Mouse (Mus musculus) central nervous system, embryonic 14 days (tissue): ENCODE measurements around the gene Prol1. TPM values are rescaled to one million over a fixed set of nuclear protein-coding genes. Genes with fewer than 3 reads are reported as not detected.

ENCODE experiments used
- polyA plus RNA-seq: library from polyadenylated mRNA; depleted of rRNA; stranded (reverse); fragments of >200 nt; gene quantifications from 2 replicates; pipeline ENCODE4 v1.2.3, GENCODE M21; 2012; rRNA removed

The Prol1 gene
- not detected in 2 replicates for polyA plus RNA-seq

DNA sequence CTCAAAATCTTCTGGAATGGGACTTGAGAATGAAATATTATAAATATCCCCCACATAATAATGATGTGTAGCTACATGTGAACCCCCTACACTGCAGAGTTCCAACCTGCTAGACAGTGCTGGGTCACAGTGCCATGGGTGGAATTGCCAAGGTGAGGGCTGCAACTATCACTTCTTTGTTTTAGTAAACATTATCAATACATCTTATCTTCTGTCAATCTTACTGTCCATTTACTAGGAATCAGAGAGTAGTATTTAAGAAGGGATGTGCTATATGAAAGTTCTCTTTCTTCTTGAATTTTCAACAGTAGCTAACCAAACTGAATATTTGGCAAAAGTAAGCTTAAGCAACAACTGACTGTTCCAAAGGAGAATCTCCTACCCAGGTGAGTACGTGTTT lies at the start of gene Prol1:
Gene Prol1 (plus strand): TSS at position 301 of the 400 bp plus-strand sequence.

DNA sequence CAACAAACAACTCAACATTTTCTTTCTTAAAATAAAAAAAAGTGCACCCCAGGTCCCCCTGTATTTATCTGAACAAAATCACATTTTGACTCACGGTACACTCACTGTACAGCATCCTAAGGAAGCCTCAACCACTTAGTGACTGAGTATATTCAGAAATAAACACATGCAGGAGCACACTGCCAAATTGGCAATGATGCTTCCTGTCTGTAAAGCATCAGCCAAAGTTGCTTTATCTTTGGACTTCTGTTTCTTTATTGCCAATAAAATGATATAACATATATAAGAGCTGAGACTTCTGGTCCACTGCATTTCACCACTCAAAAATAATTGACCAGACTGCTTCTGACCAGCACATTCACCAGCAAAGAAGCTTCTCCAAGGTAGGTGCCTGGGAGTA lies 48.5 kb upstream of the Prol1 start, which contains the start of gene Gm7714:
Gene Gm7714 (plus strand): TSS at position 301 of the 400 bp plus-strand sequence.

DNA sequence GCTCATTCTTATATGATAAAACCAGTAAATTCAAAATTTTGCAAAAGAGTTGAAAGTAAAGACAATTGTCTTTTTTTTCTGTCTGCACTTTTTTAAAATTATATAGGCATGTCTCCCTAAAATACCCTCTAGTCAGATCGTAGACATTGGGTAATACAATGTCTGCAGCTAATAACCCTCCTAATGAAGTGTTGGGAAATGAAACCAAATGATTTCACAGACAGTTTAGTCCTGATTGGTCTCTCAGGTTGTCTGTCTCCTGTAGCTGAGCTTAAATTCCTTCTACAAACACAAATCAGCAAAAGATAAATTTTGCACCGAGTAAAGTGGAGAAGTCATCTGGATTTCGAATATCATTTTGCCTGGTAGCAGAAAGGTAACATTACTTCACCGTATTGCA lies 58.7 kb downstream of the Prol1 start, which contains the start of gene Amtn:
Gene Amtn (plus strand): TSS at position 301 of the 400 bp plus-strand sequence.

Other genes with a start within 250 kb of the Prol1 start
- not detected in 2 replicates for gene Smr2, start 230.8 kb upstream of the Prol1 start, polyA plus RNA-seq
- not detected in 2 replicates for gene Gm11116, start 205.8 kb upstream of the Prol1 start, polyA plus RNA-seq
- gene Gm11115, start 163.2 kb upstream of the Prol1 start, polyA plus RNA-seq: not detected in 2 replicates
- gene Gm7714, start 48.4 kb upstream of the Prol1 start, polyA plus RNA-seq: not detected in 2 replicates
- gene Amtn, start 58.8 kb downstream of the Prol1 start, polyA plus RNA-seq: not detected in 2 replicates
- 0.19 and 0.22 TPM in 2 replicates for gene Ambn, start 138.7 kb downstream of the Prol1 start, polyA plus RNA-seq
- not detected in 2 replicates for gene Enam, start 170.7 kb downstream of the Prol1 start, polyA plus RNA-seq
- 0.75 and 1.1 TPM in 2 replicates for gene Jchain, start 210.6 kb downstream of the Prol1 start, polyA plus RNA-seq
- gene Utp3, start 237.2 kb downstream of the Prol1 start, polyA plus RNA-seq: 39.4 and 40.8 TPM in 2 replicates
- 131 and 141 TPM in 2 replicates for gene Rufy3, start 247.7 kb downstream of the Prol1 start, polyA plus RNA-seq